Mouse (Mus musculus) stomach, postnatal 0 days (tissue): ENCODE measurements around the gene Ccdc121.

Experiments used
- CTCF ChIP-seq: IDR thresholded peaks from 2 replicates; pipeline ENCODE4 v1.5.1; 2016; ENCODE audit warnings: antibody characterized with exemption, low read depth, mild to moderate bottlenecking, moderate library complexity
- EP300 ChIP-seq: optimal IDR thresholded peaks from 2 replicates; pipeline ENCODE3; 2016; ENCODE audit warnings: antibody characterized with exemption

GRCm38 (mm10) chr1:181518046-181518445 lies 6.8 kb upstream of the Ccdc121 start:
- TF ChIP-seq CTCF (no peak), EP300 (no peak)
